Mouse (Mus musculus) lung, postnatal 36 days (tissue): Measurements from ENCODE around the gene Sclt1.
"Not testable (repeated sequence)": the region's sequence is repeated elsewhere in the genome, so short reads cannot be mapped to it uniquely, and the experiment has no call there.

Source experiments
- DNase-seq: peaks from one replicate; pipeline ENCODE4 v3.0.0; 2022; ENCODE audit warnings: mixed read lengths

Sclt1 gene

DNA sequence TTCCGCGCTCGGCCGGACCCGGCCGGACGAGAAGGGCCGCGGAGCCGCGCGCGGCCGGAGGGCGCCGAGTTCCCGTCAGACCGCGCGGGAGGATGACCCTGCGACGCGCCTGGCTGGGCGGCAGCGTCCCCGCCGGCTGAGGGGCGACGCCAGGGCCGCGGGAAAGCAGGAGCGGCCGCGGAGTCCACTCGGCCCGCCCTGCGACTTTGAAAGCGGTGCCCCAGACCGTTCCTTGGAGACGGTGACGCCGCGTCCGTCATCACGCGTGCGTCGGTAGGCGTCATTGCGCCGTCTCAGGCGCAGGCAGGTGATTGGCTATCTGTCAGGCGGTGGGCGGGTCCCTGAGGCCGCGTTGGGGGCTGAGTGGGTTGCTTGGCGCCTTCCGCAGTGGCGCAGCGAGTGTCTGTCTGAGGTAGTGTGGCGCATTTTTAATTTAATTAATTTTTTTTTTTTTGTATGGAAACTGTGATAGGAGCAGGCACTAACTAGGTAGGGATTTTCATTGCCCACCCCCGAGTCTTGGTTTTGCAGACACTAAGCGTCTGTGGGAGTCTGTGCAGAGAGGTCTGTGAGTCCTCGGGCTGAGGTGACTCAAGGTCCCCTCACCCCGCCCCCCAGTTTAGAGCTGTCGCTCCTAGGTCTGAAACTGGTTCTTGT lies at the start of gene Sclt1, which contains the start of gene D3Ertd751e:
Gene Sclt1, minus strand, starts transcription at position 237 of the 657 bp plus-strand sequence.
Gene D3Ertd751e, plus strand, starts transcription at position 334 of the 657 bp plus-strand sequence.
- DNase-seq, result peak; percentile 97

GRCm38 (mm10) chr3:41762091-41762490 lies 19.8 kb upstream of the Sclt1 start:
- no peak for DNase-seq

- no peak for DNase-seq
Observed at GRCm38 (mm10) chr3:41754556-41754955, 12.2 kb upstream of the Sclt1 start.

DNA sequence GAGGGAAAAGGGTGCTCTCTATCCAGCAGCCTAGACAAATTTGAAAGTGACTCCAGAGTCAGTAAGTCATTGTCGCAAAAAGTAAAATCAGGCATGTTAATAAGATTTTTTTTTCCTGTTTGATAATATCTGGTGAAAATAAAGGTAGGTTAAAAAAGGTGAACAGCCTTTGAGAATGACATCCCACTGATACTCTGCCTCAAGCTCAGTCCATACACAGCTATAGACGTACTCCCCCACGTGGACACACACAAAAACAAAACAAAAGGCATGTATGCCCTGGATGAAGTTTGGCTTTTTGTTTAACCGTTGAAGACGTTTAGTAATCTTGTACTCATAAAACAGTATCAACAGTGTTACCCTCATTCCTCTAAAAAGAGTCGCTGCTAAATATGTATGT lies 1.1 kb upstream of the Sclt1 start:
- DNase-seq, result peak; percentile 43

DNA sequence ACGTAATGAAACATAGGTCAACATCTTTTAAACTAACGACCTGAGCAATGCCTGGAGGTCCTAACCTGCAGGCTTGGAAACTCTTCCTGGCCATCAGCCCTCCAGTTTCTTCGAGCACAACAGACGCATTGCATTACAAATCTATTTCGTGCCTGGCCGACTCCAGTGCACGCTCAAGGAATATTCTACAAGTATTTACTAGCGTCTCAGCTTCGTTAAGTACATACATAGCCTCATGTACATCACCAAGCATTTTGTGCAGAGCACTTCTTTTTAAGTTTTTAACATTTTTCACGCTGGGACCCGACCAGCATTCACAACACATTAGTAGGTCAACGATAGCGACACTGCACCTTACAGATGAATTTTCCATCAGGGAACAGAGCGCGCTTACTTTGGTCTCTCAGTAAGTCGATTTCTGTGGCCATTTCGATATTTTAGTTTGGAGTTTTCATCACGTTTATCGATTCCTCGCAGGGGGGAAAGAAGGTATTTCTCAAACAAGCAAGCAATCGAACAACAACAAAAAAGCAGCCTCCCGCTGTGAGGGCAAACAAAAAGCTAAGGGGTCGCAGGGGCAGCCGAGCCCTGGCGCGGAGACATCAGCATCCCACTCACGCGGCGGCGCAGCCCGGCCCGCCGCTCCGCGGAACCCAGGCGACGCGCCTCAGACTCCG lies 575 bp downstream of the Sclt1 start:
- peak; percentile 2 for DNase-seq

- no peak for DNase-seq
Observed at GRCm38 (mm10) chr3:41695681-41696080, 46.6 kb downstream of the Sclt1 start.

- no peak for DNase-seq
Observed at GRCm38 (mm10) chr3:41692440-41693142, 49.7 kb downstream of the Sclt1 start.

DNA sequence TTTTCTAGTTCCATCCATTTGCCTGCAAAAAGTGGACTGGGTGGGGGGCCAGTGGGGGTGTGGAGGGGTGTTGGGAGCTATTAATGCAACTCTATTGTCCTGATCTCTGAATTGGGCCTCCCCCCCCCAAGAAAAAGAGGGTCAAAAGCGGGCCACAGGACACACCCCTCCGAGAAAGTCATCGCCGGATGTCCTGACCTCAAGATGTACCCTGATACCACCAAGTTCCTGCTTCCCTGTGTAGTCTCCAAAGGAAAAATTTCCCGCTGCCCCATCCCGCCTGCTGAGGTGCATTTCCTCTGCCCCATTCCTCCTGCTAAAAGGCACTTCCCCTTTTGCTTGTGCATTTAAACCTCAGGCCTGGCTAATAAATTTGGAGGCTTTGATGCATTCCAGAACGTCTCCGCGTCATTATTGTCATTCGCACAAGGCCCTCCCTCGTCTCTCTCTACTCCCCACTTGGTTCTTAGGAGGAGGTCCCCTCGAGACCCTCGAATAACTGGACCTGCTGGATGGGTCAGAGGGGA lies 52.1 kb downstream of the Sclt1 start:
- not testable (repeated sequence) for DNase-seq

GRCm38 (mm10) chr3:41686396-41686795 lies 55.9 kb downstream of the Sclt1 start:
- no peak for DNase-seq

- DNase-seq, result no peak
Observed at GRCm38 (mm10) chr3:41682084-41682483, 60.2 kb downstream of the Sclt1 start.

DNA sequence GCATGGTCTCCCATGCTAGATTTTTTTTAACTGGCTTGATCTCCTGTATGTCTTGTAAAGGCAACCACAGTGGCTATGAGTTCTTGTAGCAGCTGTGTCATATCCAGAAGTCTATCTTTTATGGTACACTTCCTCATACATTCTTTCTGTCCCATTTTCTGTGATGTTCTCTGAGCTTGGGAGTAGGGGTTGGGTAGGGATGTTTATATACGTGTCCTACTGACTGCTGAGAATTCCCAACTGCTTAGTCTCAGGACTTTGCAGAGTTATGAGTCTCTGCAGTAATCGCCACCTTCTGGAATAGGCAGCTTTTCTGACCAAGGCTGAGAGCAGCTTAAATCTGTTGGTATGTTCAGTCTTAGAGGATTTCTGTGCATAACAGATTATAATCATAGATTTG lies 65.7 kb downstream of the Sclt1 start:
- no peak for DNase-seq

- no peak for DNase-seq
Observed at GRCm38 (mm10) chr3:41674778-41675177, 67.5 kb downstream of the Sclt1 start.

DNA sequence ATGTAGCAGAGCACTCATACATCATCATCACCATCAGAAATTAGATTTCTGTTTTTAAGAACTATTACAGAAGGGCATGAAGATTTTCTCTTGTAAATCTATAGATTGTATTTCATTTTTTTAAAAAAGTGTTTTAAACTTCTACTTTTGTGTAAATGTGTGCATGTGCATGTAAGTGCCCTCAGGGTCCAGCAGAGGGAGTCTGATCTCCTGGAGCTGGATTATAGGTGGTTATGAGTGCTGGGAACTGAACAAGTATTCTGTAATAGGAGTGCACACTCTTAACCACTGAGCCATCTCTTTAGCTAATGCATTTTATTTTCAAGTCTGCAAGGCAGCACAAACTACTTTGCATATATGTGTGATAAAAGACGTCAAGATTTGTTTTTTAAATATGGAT lies 86.7 kb downstream of the Sclt1 start:
- DNase-seq, result no peak

DNA sequence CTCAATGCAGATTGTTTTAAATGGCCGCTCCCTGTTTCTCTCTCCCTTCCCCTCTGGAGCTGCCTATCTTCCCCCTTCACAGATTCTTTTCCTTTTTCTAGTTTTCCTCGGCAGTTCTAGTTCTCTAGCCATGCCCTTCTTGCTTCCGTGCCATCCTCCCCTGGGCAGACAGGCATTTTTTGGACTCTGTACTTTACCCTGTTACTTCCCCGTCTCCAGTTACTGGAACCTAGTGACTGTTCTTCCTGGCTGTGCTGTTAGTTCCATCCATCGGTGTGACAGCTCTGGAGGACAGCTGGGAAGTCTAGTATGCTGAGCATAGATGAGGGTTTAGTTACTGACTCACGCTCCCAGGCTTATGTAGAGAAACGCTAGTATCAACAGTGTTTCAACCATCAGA lies 121.3 kb downstream of the Sclt1 start:
- DNase-seq, result no peak

DNA sequence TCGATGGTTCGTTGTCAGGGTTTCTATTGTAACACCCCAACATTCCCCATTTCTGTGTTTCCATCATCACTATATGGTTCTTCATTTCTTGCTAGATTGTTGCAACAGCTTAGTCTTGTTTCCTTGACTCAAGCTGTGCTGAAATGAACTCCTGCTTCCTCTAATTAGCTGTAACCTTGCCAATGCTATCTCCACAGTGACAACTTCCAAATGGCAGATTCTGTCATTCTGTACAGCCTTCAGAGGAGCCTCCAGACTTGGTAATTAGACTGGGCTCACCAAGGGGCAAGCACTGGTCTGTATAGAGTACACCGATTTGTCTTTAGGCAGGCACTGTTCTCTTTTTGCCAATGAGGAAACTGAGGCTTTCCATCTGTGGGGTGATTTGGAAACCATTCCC lies 123.8 kb downstream of the Sclt1 start:
- DNase-seq, result no peak

DNA sequence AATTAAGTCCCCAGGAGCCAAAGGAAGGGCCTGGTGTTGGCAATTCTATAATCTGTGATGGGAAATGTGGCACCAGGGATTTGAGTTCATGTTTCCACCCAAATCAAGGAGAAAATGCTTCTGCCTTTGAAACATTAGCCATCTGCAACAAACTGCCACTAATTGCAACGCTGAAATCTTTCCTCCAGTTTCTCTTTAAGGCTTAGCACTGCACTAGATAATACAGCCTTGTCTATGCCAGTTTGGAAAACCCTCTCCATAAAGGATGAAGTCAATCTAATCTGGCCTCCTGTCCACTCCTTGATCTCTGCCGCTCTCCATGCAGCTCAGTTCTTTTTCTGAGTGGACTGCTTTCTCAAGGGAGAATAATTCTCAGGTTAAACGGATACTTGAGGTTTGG lies 124.3 kb downstream of the Sclt1 start:
- no peak for DNase-seq

DNA sequence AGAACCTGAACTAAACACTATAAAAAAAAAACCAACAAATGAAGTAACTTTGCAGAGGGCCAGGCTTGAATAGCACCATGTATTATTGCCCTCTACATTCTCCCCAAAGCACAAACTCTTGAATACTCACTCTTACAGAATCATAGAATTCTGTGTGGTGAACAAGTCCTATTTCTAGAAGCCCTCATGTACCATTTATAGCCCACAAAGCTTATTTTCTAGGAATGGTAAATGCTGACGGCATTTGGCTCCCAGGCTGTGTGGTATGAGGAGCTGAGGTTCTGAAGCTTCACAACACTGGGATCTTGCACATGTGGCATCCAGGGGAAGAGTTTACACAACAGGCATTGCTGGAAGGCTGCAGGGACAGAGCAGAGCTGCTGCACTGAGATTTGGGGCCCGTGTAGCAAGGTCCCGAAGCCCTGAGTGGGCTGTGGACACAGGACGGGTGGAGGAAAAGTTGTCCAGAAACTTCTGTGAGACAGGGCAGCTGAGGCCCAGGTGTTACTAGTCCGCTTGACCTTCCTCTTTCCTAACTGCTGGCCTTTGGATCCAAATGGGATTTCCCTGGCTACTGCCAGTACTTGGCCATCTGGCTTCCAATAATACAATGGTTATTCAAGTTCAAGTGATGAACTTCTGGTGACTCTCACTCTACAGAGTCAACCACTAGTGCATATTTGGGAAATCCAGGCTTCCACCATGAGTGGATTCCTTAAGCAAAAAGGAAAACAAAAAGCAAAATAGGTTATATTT lies 127.9 kb downstream of the Sclt1 start:
- no peak for DNase-seq

GRCm38 (mm10) chr3:41613706-41614105 lies 128.6 kb downstream of the Sclt1 start:
- no peak for DNase-seq

GRCm38 (mm10) chr3:41612211-41612610 lies 130.1 kb downstream of the Sclt1 start:
- no peak for DNase-seq

DNA sequence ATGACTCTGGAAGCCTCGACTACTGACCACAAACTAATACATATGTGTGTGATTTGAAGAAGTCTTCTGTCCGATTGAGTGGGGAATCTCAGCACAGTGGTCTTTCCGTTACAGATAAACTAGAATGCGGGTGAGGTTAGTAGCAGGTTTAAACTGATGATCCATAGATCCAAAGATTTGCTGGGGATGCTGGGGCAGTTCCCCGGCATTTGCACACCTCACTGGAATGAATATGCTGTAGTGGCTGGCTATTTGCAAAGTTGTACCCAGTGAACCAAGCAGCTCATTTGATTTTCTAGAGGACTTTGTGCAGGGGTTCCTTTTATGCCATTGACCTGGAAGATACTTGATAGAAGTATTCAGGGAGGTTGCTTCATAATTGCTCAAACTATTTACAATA lies 133.2 kb downstream of the Sclt1 start:
- DNase-seq, result no peak

DNA sequence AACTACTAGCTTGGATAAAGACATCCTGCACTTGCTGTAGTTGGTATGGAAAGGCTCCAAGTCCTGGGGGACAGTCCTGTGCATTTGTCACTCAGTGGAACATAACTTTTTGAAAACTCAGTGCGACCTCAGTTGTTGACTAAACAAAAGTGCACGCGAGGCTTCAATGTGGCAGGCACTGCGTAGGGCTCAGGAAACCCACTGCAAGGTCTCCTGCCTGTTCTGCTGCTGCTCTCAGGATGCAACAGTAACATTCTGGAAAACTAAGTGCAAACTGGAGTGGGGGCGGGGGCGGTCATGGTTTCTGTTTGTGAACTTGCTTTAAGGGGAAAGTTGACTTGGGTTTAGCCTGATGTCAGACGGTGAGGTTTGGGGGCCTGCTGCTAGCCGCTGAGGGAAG lies 134.8 kb downstream of the Sclt1 start:
- DNase-seq, result no peak

- no peak for DNase-seq
Observed at GRCm38 (mm10) chr3:41607050-41607449, 135.3 kb downstream of the Sclt1 start.

- no peak for DNase-seq
Observed at GRCm38 (mm10) chr3:41606330-41606664, 136.0 kb downstream of the Sclt1 start.
